Mouse (Mus musculus): ENCODE data around the gene Rab25. TPM values are rescaled to one million over a fixed set of nuclear protein-coding genes. Genes with fewer than 3 reads are reported as not detected.

Rab25 gene
- polyA plus RNA-seq, 1 experiment from 2014 or later = 22.1 TPM

GRCm38 (mm10) chr3:88566536-88567061, 18.5 kb upstream of the Rab25 start:
- no peaks in the 10 kb centered on the region for H3K4me1 ChIP-seq (ENCODE audit: insufficient read depth)
- no peak for ATAC-seq (ENCODE audit: insufficient read depth)
- DNase-seq = no peak
- no peak for TF ChIP-seq CTCF (IDR thresholded peaks at IDR 0.05; ENCODE audit: low read depth)
- H3K27ac ChIP-seq (ENCODE audit: low read depth) = no peak overlapping the region
- no peak overlapping the region for H3K9ac ChIP-seq
- peaks cover 86% of the 10 kb centered on the region for H3K36me3 ChIP-seq (ENCODE audit: insufficient read depth)
- H3K4me3 ChIP-seq (ENCODE audit: low read depth, low read length) = no peak overlapping the region
- no peak overlapping the region for H3K4me2 ChIP-seq
- WGBS = 84% methylated on average over 4 of the region's 4 CpGs
- H3K9me3 ChIP-seq (ENCODE audit: low read depth, low read length) = no peaks in the 10 kb centered on the region
- no peaks in the 10 kb centered on the region for H3K27me3 ChIP-seq (ENCODE audit: insufficient read depth, low read length)

GRCm38 (mm10) chr3:88566116-88566515, 18.0 kb upstream of the Rab25 start:
- Histone ChIP-seq H3K4me3 (ENCODE audit: low read depth, low read length) (no peak overlapping the region), H3K4me2 (no peak overlapping the region), H3K9me3 (ENCODE audit: low read depth, low read length) (no peaks in the 10 kb centered on the region), H3K27me3 (ENCODE audit: insufficient read depth, low read length) (no peaks in the 10 kb centered on the region), H3K36me3 (ENCODE audit: insufficient read depth) (peaks cover 91% of the 10 kb centered on the region), H3K4me1 (ENCODE audit: insufficient read depth) (no peaks in the 10 kb centered on the region), H3K9ac (no peak overlapping the region), H3K27ac (ENCODE audit: low read depth) (no peak overlapping the region)
- DNase-seq = no peak
- no peak for ATAC-seq (ENCODE audit: insufficient read depth)
- no peak for TF ChIP-seq CTCF (IDR thresholded peaks at IDR 0.05; ENCODE audit: low read depth)
- 90% methylated on average over 3 of the region's 3 CpGs for WGBS

- Histone ChIP-seq H3K27me3 (ENCODE audit: insufficient read depth, low read length) (no peaks in the 10 kb centered on the region), H3K36me3 (ENCODE audit: insufficient read depth) (peaks cover 100% of the 10 kb centered on the region), H3K4me2 (no peak overlapping the region), H3K27ac (ENCODE audit: low read depth) (no peak overlapping the region), H3K9me3 (ENCODE audit: low read depth, low read length) (no peaks in the 10 kb centered on the region), H3K4me3 (ENCODE audit: low read depth, low read length) (no peak overlapping the region), H3K9ac (no peak overlapping the region), H3K4me1 (ENCODE audit: insufficient read depth) (no peaks in the 10 kb centered on the region)
- 84% methylated on average over 7 of the region's 7 CpGs for WGBS
- ATAC-seq (ENCODE audit: insufficient read depth) = no peak
- no peak for TF ChIP-seq CTCF (IDR thresholded peaks at IDR 0.05; ENCODE audit: low read depth)
- DNase-seq = no peak
Observed at GRCm38 (mm10) chr3:88563966-88564365, 15.9 kb upstream of the Rab25 start.

DNA sequence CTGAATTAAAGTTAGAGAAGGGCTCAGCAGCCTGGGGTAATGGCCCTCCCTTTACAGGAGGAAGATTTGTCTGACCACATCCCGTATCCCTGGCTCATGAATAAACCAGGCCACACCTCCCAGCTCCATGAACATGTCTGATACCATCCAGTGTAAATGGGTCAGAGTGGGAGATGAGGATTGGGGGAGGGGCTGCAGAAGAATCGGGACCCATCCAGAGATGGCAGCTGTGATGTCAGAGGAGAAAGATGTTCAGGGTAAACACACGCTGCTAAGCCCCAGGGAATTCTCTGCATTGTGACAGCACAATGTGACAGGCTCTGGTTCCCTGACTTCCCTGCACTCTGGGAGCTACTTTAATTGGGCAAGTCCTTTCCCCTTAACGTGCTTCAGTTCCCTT, 15.3 kb upstream of the Rab25 start:
- H3K9ac ChIP-seq = no peak overlapping the region
- H3K27ac ChIP-seq (ENCODE audit: low read depth) = no peak overlapping the region
- 72% methylated on average over 4 of the region's 4 CpGs for WGBS
- no peak for DNase-seq
- no peak for TF ChIP-seq CTCF (IDR thresholded peaks at IDR 0.05; ENCODE audit: low read depth)
- H3K4me1 ChIP-seq (ENCODE audit: insufficient read depth) = no peaks in the 10 kb centered on the region
- H3K27me3 ChIP-seq (ENCODE audit: insufficient read depth, low read length) = no peaks in the 10 kb centered on the region
- H3K4me3 ChIP-seq (ENCODE audit: low read depth, low read length) = no peak overlapping the region
- H3K9me3 ChIP-seq (ENCODE audit: low read depth, low read length) = no peaks in the 10 kb centered on the region
- H3K4me2 ChIP-seq = no peak overlapping the region
- H3K36me3 ChIP-seq (ENCODE audit: insufficient read depth) = peaks cover 100% of the 10 kb centered on the region
- ATAC-seq (ENCODE audit: insufficient read depth) = no peak

GRCm38 (mm10) chr3:88561989-88562388, 13.9 kb upstream of the Rab25 start:
- Histone ChIP-seq H3K27me3 (ENCODE audit: insufficient read depth, low read length) (no peaks in the 10 kb centered on the region), H3K9me3 (ENCODE audit: low read depth, low read length) (no peaks in the 10 kb centered on the region), H3K4me3 (ENCODE audit: low read depth, low read length) (no peak overlapping the region), H3K4me1 (ENCODE audit: insufficient read depth) (no peaks in the 10 kb centered on the region), H3K9ac (no peak overlapping the region), H3K4me2 (no peak overlapping the region), H3K36me3 (ENCODE audit: insufficient read depth) (peaks cover 100% of the 10 kb centered on the region), H3K27ac (ENCODE audit: low read depth) (no peak overlapping the region)
- DNase-seq (no peak), ATAC-seq (ENCODE audit: insufficient read depth) (no peak)
- no peak for TF ChIP-seq CTCF (IDR thresholded peaks at IDR 0.05; ENCODE audit: low read depth)
- 70% methylated on average over 4 of the region's 4 CpGs for WGBS

- DNase-seq (no peak), ATAC-seq (ENCODE audit: insufficient read depth) (no peak)
- Histone ChIP-seq H3K27me3 (ENCODE audit: insufficient read depth, low read length) (no peaks in the 10 kb centered on the region), H3K9me3 (ENCODE audit: low read depth, low read length) (no peaks in the 10 kb centered on the region), H3K4me2 (no peak overlapping the region), H3K9ac (no peak overlapping the region), H3K36me3 (ENCODE audit: insufficient read depth) (peaks cover 93% of the 10 kb centered on the region), H3K27ac (ENCODE audit: low read depth) (no peak overlapping the region), H3K4me1 (ENCODE audit: insufficient read depth) (0 out of 2 replicates have a peak, but pooled peaks cover 4% of the 10 kb centered on the region), H3K4me3 (ENCODE audit: low read depth, low read length) (no peak overlapping the region)
- WGBS = 96% methylated on average over 9 of the region's 9 CpGs
- no peak for TF ChIP-seq CTCF (IDR thresholded peaks at IDR 0.05; ENCODE audit: low read depth)
Observed at GRCm38 (mm10) chr3:88559596-88559995, 11.5 kb upstream of the Rab25 start.

- no peaks in the 10 kb centered on the region for H3K27me3 ChIP-seq (ENCODE audit: insufficient read depth, low read length)
- TF ChIP-seq CTCF (IDR thresholded peaks at IDR 0.05; ENCODE audit: low read depth) = no peak
- WGBS = 94% methylated on average over 8 of the region's 8 CpGs
- peaks cover 63% of the 10 kb centered on the region for H3K36me3 ChIP-seq (ENCODE audit: insufficient read depth)
- 0 out of 2 replicates have a peak, but pooled peaks cover 7% of the 10 kb centered on the region for H3K4me1 ChIP-seq (ENCODE audit: insufficient read depth)
- H3K9ac ChIP-seq = no peak overlapping the region
- ATAC-seq (ENCODE audit: insufficient read depth) (no peak), DNase-seq (no peak)
- no peak overlapping the region for H3K27ac ChIP-seq (ENCODE audit: low read depth)
- H3K9me3 ChIP-seq (ENCODE audit: low read depth, low read length) = no peaks in the 10 kb centered on the region
- no peak overlapping the region for H3K4me2 ChIP-seq
- H3K4me3 ChIP-seq (ENCODE audit: low read depth, low read length) = no peak overlapping the region
Observed at GRCm38 (mm10) chr3:88556616-88557015, 8.5 kb upstream of the Rab25 start.

DNA sequence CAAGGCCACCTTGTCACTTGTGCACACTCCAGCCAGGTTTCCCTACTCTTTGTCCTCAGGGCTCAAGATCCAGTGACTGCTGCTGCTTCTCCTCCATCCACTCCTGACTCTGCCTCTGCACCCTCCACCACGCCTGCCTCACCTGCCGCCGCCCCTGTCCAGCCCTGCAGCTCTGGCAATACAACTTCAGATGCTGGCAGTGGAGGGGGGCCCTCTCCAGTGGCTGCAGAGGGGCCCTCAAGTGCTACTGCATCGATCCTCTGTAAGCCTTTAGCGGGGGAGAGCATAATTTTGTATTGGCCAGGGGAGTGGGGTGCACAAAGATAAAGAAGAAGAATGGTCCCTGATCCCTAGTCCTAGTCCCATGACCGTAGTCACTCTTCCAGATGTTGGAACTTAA, 7.6 kb upstream of the Rab25 start:
- Histone ChIP-seq H3K27ac (ENCODE audit: low read depth) (no peak overlapping the region), H3K9me3 (ENCODE audit: low read depth, low read length) (no peaks in the 10 kb centered on the region), H3K4me3 (ENCODE audit: low read depth, low read length) (no peak overlapping the region), H3K27me3 (ENCODE audit: insufficient read depth, low read length) (no peaks in the 10 kb centered on the region), H3K4me2 (no peak overlapping the region), H3K36me3 (ENCODE audit: insufficient read depth) (peaks cover 54% of the 10 kb centered on the region), H3K9ac (no peak overlapping the region), H3K4me1 (ENCODE audit: insufficient read depth) (0 out of 2 replicates have a peak, but pooled peaks cover 7% of the 10 kb centered on the region)
- DNase-seq = no peak
- no peak for ATAC-seq (ENCODE audit: insufficient read depth)
- no peak for TF ChIP-seq CTCF (IDR thresholded peaks at IDR 0.05; ENCODE audit: low read depth)
- WGBS = 92% methylated on average over 6 of the region's 6 CpGs

Measured in lung, embryonic 14.5 days (tissue).